Mouse (Mus musculus) kidney, adult 11 months (tissue): ENCODE results near the gene Itga3.

Experiments
- DNase-seq: peaks from one replicate; pipeline ENCODE4 v3.0.0; 2022

Itga3 gene

DNA sequence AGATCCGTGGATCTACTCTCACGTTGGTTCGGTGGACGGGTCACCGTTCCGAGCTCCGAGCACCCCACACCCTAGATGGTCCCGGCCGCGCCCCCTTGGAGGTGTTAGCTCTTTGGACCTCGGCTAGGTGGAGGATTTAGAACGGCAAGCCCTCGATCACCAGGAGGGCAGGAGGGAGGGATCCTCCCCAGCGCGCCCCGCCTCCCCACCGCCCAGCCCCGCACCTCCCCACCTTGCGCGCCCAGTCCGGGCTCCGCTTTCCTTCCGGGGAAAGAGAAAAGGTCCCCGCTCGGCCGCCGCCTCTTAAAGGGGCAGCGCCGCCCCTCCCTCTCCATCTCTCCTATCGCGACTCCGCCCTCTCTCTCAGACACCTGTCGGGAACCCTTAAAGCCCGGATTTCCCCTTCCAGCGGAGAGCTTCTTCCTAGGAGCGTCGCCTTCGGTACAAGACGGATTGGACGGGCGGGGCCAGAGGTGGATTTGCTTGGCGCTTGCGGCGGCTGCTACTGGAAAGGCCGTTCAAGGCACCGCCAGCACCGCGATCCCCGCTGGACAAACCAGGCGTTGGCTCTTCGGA lies at the start of gene Itga3:
TSS of gene Itga3 (minus strand) at position 266 of the 576 bp plus-strand sequence.
- DNase-seq = peak; percentile 87

DNA sequence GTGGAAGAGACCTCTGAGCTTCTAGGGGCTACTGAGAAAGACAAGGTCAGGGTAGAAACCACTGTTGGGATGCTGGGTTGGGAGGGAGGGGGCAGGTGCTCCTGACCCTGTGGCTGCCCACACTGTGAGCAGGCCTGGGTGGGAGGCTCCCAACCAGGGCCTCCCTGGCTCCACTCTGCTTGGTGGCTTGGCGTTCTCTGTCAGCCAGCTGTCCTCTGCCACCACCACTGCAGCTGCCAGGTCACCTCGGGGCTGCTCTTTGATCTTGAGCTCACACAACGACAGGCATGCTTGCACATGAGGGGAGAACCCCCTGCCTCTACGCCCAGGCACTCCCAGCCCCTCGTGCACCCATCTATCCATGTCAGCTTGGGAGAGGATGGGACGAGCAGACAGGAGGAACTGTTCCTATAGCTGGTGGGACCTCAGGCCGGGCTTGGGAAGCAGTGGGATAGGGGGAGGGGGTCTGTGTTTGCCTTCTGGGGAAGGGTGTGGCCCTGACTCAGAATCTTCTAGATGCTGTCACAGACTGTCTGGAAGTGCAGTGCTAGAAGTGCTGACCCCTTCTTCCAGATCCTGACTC lies 48.9 kb upstream of the Itga3 start:
- no peak for DNase-seq

DNA sequence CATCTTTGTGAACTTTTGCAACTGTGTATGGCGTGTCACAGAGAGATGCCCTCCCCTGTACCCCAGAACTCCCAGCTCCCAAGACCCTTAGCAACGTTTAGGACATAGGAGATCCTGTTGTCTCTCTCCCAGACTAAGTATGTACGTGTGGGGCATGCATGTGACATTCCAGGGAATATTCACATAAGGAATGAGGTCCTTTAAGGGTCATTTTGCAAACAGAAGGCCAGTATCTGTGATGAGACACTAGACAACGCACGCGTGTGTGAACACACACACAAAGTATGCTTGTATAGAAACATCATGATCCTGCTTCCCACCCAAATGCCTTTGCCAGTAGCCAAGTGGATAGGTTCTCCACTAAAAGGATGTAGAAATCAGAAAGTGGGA lies 45.5 kb upstream of the Itga3 start:
- DNase-seq = no peak

DNA sequence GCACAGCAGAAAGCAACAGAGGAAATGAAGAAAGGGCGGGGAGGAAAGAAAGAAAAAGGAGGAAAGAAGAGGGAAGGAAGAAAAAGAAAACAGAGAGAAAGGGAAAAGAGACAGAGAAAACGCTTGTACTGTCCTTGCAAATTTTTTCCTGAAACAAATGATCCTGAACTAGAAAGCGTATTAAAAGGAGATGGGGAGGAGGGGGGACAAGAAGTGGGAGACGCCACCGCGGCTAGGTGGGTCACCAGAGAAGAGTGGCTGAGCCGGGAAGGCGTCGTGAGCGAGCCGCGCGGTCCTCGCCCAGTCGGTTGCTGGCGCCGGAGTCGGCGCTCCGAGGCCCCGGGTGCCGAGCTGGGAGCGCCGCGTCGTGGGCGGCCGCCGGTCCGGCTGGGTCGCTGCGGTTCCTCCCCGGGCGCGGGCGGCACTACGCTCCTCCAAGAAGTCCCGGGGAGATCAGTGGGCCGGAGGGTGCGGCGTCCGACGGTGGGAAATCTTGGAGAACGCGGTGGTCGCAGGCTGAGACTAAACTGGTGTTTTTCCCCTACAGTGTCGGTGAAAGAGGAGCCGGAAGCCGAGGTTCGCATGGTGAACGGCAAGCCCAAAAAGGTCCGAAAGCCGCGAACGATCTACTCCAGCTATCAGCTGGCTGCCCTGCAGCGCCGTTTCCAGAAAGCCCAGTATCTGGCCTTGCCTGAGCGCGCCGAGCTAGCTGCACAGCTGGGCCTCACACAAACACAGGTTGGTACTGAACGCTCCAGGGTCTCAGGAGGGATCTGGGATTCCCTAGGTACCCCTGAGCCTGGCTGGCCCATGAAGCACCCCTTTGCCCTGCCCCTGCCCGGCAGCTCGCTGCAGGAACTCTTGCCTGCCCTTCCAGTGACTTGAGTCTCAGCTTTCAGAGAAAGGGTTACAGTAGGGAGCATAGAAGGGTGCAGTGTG lies 44.8 kb upstream of the Itga3 start:
- no peak for DNase-seq

DNA sequence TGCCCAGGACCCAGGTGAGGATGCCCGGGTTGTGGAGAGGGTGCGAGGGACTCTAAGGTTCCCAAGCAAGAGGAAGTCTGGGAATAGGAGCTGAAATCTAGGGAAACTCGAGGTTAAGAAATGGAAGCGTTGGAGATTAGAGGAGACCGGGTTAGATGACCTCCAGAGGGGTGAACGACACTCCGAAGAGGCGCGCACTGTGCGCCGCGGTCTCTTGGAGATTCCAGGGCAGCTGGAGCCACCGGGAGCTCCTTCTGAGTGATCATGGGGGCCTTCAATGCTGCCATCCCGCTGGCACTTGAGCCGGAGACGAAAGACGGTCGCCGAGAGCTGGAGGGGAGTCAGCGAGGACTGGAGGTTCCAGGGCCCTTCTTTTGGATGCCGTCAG lies 44.0 kb upstream of the Itga3 start:
- DNase-seq = no peak

DNA sequence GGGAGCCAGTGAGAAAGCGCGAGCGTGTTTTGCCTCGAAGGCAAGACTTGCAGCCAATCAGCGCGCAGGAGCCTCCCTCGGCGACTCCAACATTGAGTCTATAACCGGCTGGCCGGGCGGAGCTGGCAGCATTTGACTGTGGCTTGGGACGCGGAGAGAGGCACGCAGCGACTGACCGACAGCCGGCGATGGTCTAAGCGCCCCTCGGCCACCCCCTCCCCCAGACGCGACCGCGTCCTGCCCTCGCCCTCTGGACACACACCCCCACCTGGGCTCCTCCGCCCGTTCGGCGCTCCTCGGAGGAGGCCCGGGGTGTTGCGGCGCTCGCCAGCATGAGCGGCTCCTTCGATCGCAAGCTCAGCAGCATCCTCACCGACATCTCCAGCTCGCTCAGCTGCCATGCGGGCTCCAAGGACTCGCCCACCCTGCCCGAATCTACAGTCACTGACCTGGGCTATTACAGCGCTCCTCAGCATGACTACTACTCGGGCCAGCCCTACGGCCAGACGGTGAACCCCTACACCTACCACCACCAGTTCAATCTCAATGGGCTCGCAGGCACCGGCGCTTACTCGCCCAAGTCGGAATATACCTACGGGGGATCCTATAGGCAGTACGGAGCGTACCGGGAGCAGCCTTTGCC lies 43.5 kb upstream of the Itga3 start, which contains the start of gene Dlx3:
TSS of gene Dlx3 (plus strand) at position 130 of the 643 bp plus-strand sequence.
- DNase-seq = no peak

DNA sequence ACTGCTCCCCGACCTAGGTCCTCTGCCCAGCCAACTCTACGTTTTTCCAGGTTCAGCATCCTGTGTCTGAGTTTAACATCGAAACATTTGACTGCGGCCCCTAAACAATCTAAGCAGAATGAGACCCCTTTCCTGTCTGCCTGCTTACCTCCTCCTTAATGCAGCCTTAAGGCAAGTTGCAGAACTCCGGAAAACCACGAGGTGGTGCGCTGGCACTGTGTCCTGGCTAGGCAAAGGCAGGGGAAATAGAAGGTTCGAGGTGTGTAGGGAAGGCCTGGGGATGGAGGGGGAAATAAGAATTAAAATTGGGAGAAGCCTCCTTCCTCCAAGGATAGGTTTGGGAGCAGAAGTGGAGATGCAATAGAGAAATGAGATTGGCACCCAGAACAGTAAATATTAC lies 41.9 kb upstream of the Itga3 start:
- peak; percentile 45 for DNase-seq

DNA sequence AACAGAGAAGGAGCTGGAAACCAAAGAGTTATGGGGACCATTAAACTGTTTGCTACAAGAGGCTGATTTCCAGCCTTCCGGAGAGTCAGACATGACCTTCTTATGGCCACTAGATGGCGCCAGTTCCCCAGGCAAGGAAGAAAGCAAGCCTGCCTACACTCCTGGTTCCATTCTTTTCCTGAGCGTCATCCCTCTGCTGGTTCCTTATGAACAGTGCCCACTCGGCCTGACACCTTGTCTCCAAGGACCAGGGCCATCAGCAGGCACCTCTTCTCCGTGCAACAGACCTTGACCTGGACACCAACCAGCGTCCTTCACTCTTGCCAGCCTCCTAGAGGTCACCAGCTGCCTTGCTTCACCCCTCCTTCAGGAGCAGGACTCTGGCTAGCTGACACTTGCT lies 40.4 kb upstream of the Itga3 start:
- peak; percentile 52 for DNase-seq

DNA sequence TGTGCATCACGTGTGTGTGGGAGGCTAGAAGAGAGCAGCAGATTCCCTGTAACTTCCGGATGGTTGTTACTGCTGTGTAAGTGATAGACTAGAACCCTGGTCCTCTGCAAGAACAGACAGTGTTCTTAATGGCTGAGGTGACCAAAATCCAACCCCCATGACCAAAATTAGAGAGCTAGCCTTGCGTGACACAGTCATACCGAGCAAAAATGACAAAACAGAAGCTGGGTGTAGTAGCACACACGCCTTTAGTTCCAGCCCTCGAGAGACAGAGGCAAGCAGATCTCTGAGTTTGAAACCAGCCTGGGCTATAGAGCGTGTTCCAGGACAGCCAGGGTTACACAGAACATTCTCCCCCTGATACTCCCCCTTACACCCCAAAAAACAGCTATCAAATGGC lies 33.5 kb upstream of the Itga3 start:
- DNase-seq = no peak

DNA sequence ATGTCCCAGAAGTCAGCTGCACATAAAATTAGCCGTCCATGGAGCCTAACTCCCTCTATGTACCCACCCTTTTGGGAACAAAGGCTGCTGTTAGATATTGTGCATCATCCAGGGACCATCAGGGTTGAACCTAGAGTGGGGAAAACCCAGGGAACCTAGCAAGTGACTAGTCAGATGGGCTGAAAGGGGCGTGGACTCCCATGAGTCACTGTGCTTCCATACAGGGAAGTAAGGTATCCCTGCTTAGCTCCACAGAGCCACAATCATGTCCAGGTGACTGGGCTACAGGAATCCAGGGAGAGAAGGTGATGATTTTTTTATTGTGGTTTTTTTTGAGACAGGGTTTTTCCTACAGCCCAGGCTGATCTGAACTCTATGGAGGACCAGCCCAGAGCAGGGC lies 32.4 kb upstream of the Itga3 start:
- DNase-seq = no peak

DNA sequence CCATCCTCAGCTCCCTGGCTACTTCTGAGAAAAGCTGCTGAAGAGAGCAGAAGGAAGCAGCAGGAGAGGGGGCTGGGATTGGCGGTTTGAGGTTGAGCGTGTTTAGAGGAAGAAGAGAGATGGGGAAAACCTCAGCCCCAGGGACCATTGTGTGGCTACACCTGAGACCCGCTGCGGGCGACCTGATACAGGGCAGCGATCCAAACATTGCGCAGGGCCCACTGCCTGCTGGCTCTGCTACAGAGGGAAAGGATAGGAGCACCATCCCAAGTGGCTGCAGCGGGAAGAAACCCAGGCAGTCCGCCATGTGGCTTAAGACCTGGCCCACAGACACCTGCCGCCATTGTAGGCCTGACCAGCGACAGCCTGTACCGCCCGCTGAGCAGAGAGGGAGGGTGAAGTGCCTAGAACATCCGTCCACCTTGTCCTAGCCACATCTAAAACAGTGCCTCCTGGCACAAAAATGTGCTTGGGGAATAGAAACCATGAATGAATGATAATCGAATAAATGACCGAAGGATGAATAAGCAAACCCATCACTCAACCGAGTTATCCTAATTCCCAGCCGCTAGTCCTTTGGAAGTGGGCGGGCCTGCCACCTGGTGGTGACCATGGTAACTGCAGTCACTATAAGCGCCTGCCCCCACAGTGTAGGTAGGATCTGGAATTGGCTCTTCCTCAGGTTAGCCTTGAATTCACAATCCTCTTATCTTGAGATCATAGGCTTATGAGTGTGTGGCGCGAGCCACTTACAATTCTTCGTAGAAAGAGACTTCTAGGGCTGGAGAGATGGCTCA lies 30.0 kb upstream of the Itga3 start:
- peak; percentile 61 for DNase-seq

DNA sequence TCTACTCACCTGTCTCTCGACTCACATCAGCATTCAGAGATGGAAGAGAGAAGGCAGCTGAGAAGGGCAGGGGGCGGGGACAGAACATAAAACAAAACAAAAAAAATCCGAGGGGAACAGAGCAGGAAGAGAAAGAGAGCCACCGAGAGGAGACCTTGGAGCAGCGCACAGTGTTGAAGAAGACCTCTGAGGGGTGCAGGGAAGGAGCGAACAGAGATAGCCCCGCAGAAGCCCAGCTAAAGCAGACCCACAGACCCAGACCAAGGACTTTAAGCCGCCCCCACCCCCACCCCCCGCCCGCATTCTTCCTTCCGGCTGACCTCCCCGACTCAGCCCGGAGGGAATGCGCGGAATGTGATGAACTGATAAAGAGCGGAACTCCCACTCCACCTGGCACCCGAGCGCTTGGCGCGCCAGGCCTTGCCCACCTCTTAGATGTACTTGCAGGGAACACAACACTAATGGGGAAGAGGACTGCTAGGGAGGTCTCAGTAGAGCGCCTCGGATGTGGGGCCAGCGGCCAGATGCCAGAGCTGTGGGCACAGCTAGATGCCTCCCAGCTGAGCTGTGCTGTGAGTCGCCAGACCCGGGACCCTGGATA lies 28.8 kb upstream of the Itga3 start:
- peak; percentile 41 for DNase-seq

DNA sequence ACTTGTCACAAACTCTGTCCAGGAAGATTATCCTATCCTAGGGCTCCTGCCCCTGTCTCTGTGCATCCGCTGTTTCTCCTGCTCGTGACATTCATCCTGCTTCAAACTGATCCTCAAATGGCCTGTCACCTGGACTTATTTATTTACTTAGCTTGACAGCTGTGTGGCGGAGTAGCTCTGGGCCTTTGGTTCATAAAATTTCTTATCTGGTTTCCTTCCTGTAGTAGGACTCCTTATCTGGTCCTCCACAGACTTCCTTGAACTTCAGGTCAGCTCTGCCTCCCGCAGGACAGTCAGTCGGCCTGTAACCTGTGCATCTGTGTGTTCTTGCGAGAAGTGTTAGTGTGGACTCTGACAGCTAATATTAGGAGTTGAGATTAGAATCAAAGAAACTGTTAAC lies 27.7 kb upstream of the Itga3 start:
- DNase-seq = peak; percentile 69

DNA sequence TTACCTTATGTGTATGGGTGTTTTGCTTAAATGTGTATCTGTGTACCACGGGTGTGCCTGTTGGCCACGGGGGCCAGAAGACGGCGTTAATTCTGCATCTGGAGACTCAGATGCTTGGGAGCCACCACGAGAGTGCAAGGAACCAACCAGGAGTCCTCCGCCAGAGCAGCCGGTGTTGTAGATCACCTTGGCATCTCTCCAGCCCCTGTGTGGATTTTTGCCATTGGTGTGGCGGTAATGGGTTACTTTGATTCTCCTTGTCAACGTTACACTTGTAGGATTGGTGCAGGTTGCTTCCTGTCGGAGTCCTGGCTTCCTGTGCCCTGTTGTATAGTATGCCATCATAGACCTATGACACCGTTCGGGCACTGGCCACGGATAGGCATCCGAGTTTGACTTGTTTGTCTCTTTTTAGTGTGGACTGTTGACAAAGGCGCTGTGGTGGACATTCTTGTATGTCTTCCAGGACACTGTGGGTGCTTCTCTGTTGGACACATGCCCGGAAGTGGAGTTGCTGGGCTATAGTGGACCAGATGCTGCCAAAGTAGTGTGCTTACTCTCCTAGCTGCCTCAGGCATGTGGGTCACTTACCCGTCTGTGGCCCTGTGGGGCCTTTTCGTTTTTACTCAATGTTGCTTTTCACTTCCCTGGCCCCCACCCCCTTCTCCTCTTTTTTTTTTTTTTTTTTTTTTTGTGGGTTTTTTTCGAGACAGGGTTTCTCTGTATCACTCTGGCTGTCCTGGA lies 25.7 kb upstream of the Itga3 start:
- no peak for DNase-seq

DNA sequence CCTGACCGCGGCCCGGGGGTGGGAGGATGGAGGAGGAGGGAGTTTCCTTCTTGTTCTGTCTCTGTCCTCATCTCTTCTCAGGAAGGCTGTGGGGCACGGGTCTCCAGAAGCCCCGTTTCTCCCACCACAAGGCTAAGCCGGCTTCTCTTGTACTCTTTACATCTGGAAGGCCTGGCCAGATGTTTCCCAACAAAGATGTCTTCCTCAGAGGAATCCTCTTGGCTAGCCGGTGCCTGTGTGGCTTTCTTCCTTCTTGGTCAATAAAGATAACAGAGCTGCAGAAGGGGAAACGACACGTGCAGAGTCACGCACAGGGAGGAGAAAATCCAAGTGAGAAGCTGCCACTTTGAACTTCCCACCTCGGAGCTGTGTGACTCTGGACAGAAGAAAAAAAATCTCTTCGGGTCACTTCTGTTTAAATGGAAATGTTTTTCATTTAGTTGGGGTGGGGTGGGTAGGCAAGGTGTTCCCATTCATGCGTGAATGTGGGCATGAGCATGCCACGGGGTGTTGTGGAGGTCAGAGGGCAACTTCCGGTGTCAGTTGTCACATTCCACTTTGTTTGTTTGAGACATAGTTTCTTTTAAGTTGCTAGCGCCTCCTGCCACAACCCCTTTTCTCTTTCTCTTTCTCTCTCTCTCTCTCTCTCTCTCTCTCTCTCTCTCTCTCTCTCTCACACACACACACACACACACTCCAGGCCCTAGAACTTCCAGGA lies 24.6 kb upstream of the Itga3 start:
- no peak for DNase-seq

DNA sequence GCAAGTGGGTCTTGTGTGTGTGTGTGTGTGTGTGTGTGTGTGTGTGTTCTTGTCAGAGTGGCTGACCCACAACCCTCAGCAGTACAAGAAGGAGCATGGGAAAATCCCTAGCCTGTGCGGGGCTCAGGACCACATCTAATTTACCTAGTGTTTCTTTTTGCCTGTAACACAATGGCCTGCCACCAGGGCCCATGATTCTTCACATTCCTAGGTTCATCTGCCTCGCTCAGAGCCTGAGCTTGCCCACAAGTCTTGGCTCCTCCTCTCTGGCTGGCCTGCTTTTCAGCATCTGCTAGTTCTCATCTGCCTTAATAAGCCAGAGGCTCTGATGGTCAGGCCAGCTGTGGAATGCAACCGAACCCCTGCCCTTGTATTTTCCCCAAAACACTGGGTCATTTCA lies 23.8 kb upstream of the Itga3 start:
- DNase-seq = no peak

DNA sequence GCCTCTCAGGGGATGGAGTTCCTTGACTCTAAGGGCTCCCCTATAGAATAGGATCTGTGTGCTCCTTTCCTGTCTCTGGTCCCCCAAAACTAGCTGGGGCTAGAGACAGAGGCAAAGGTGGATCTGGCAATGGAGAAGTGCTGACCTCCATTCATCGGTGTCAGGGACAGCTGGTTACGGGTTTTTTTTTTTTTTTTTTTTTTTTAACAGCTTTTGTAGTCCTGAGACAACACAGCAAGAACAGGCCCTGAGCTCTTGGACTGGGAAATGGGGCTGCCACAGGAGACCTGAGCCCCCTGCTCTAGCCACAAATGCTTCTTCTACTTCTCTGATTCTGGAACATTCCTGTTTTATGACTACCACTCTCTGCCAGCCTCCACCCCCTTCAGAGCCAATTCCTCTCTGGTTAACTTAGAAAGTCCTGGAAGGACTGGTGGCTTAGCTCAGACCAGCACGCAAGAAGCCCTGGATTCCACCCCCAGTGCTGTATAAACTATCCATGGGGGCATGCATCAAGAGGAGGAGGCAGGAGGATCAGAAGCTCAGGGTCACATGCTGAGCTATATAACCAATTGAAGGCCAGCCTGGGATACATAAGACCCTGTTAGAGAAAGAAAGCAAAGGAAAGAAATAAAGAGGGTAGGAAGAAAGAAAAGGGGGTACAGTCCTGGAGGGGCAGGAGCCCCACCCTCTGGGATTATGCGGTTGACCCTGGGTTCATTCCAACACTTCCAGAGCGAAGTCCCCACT lies 21.9 kb upstream of the Itga3 start:
- no peak for DNase-seq

DNA sequence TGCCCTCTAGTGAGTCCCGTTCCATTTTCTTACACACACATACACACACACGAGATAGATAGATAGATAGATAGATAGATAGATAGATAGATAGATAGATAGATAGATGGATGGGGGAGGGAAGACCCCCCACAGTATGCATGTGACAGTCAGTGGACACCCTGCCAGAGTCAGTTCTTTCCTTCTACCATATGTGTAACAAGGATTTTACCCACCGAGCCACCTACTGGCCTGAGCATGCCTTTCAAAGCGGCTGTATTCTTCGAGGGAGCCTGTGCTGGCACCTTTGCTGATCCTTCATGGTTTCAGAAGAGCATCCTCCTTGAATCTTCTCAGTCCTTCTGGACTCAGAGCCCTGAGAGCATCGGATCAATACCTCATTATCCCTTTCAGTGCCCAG lies 21.3 kb upstream of the Itga3 start:
- DNase-seq = no peak

DNA sequence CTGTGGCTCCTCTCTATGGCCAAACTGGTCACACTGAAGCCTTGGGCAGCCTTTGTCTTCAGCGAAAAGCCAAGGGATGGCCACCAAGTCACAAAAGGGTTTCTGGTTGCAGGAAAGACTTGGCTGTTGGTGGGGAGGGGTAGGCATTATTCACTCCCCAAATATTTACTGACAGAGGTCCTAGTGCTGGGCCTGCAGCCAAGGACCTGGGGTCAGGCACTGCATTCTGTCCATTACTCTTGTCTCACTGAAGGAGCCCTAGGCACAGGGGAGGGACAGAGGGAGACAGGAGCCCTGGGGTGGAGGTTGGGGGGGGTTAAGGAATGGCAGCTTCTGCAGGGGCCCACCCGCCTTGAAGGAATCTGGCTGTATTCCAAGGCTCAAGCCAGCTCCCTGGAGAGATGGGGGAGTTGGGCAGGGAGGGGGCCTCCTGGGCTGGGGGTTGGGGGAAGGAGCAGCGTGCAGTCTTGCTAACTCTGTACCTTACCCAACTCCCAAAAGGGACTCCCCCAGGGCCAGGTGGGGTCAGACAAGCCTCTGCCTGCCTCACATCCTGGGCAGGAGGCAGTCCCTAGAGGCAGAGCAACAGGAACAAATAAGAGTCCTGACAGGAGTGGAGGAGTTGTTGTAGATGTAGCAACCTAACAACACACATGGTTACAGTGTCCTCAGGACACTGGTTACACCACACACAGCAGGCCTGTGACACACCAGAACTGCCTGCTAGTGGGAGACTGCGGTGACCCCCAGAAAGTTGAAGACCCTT lies 20.2 kb upstream of the Itga3 start:
- no peak for DNase-seq
